Mouse (Mus musculus) heart, adult 2 months (tissue): Measurements from ENCODE around the gene Papss1.

Experiments
- CTCF ChIP-seq: fragments of 200-600 bp; IDR thresholded peaks from 2 replicates; pipeline ENCODE4 v1.8.1; 2022; ENCODE audit warnings: antibody characterized with exemption, mild to moderate bottlenecking, moderate library complexity
- POLR2A ChIP-seq: fragments of 200-500 bp; IDR thresholded peaks from 2 replicates; pipeline ENCODE4 v1.6.1; 2011; ENCODE audit warnings: mild to moderate bottlenecking, low read depth, low read length, control low read depth; ENCODE audit not compliant: insufficient read depth

- no peak for TF ChIP-seq POLR2A
- no peak for TF ChIP-seq CTCF
These were observed 23.4 kb downstream of the Papss1 start for GRCm38 (mm10) chr3:131587959-131588358.
